Mouse (Mus musculus) E14TG2a.4 (cell line): ENCODE results near the gene Susd6.

ENCODE experiments used
- CTCF ChIP-seq: conservative IDR thresholded peaks from 2 replicates; pipeline ENCODE4 v1.5.1; 2014; ENCODE audit warnings: low read length
- POU5F1 ChIP-seq: IDR thresholded peaks from 2 replicates; pipeline ENCODE4 v1.6.1; 2014; ENCODE audit warnings: low read length, borderline replicate concordance

GRCm38 (mm10) chr12:80758559-80759386, 31.5 kb upstream of the Susd6 start:
- TF ChIP-seq POU5F1 (no peak), CTCF (no peak)
